Mouse (Mus musculus) ES-Bruce4 (cell line): ENCODE measurements around the gene Kiss1. TPM values are rescaled to one million over a fixed set of nuclear protein-coding genes. Genes with fewer than 3 reads are reported as not detected.

ENCODE experiments used
- H3K27ac ChIP-seq: 2 replicates; pipeline ENCODE4 v1.5.1; 2012; ENCODE audit warnings: low read length, inconsistent platforms; ENCODE audit not compliant: insufficient read depth
- H3K27me3 ChIP-seq: 2 replicates; pipeline ENCODE4 v1.6.1; 2012; ENCODE audit warnings: mild to moderate bottlenecking, low read length, inconsistent platforms; ENCODE audit not compliant: control insufficient read depth, poor library complexity, insufficient read depth, severe bottlenecking
- H3K36me3 ChIP-seq: 2 replicates; pipeline ENCODE4 v1.6.1; 2012; ENCODE audit warnings: inconsistent platforms, mild to moderate bottlenecking, low read length, moderate library complexity; ENCODE audit not compliant: control insufficient read depth, poor library complexity, insufficient read depth, severe bottlenecking
- H3K4me1 ChIP-seq: one replicate; pipeline ENCODE4 v1.8.1; 2011; ENCODE audit warnings: low read length; ENCODE audit not compliant: control insufficient read depth, insufficient read depth
- H3K4me3 ChIP-seq: 2 replicates; pipeline ENCODE4 v1.5.1; 2011; ENCODE audit warnings: low read depth, mild to moderate bottlenecking, low read length
- H3K9ac ChIP-seq: 2 replicates; pipeline ENCODE4 v1.6.1; 2012; ENCODE audit warnings: low read depth, mild to moderate bottlenecking, inconsistent platforms; ENCODE audit not compliant: poor library complexity, severe bottlenecking
- H3K9me3 ChIP-seq: replicated peaks from 2 replicates; pipeline ENCODE4 v1.6.1; 2012; ENCODE audit warnings: mild to moderate bottlenecking, low read length, inconsistent platforms; ENCODE audit not compliant: control insufficient read depth, poor library complexity, insufficient read depth, severe bottlenecking
- CTCF ChIP-seq: IDR thresholded peaks from one replicate; pipeline ENCODE4 v1.8.1; 2011; ENCODE audit warnings: low read depth, low read length
- EP300 ChIP-seq: IDR thresholded peaks from 2 replicates; pipeline ENCODE4 v1.6.1; 2011; ENCODE audit warnings: low read depth, low read length; ENCODE audit not compliant: insufficient read depth
- POLR2A ChIP-seq: IDR thresholded peaks from one replicate; pipeline ENCODE4 v1.8.1; 2011; ENCODE audit warnings: low read length; ENCODE audit not compliant: insufficient read depth
- polyA plus RNA-seq: library from polyadenylated mRNA; stranded (reverse); fragments of >200 nt; gene quantifications from 2 replicates; pipeline ENCODE4 v1.2.4, GENCODE M21; 2011; ENCODE audit warnings: low read depth; ENCODE audit not compliant: missing spikeins, insufficient read depth, insufficient read length

The Kiss1 gene
- polyA plus RNA-seq, 1 experiment: not detected

GRCm38 (mm10) chr1:133375696-133376346, 54.1 kb downstream of the Kiss1 start:
- Histone ChIP-seq H3K36me3 (no peaks in the 10 kb centered on the region), H3K27me3 (no peaks in the 10 kb centered on the region), H3K4me1 (peaks cover 8% of the 10 kb centered on the region), H3K27ac (no peak overlapping the region), H3K9ac (no peak overlapping the region), H3K9me3 (no peaks in the 10 kb centered on the region), H3K4me3 (no peak overlapping the region)
- TF ChIP-seq EP300 (no peak), POLR2A (no peak), CTCF (no peak)

GRCm38 (mm10) chr1:133377547-133377946, 55.9 kb downstream of the Kiss1 start:
- H3K9me3 ChIP-seq: no peaks in the 10 kb centered on the region
- H3K4me3 ChIP-seq: no peak overlapping the region
- H3K36me3 ChIP-seq: no peaks in the 10 kb centered on the region
- H3K9ac ChIP-seq: no peak overlapping the region
- no peaks in the 10 kb centered on the region for H3K27me3 ChIP-seq
- peaks cover 8% of the 10 kb centered on the region for H3K4me1 ChIP-seq
- TF ChIP-seq POLR2A (no peak), EP300 (no peak), CTCF (no peak)
- H3K27ac ChIP-seq: no peak overlapping the region

Other genes starting within 250 kb of the Kiss1 start
- gene Ppp1r15b, start 190.7 kb upstream of the Kiss1 start, polyA plus RNA-seq: 59.9 and 68.9 TPM in 2 replicates
- 1.3 and 1.9 TPM in 2 replicates for gene Plekha6, start 157.7 kb upstream of the Kiss1 start, polyA plus RNA-seq
- not detected in 2 replicates for gene Golt1a, start 12.1 kb upstream of the Kiss1 start, polyA plus RNA-seq
- gene Ren1, start 28.6 kb downstream of the Kiss1 start, polyA plus RNA-seq: not detected in 2 replicates
- gene Etnk2, start 41.7 kb downstream of the Kiss1 start, polyA plus RNA-seq: 3.3 and 3.4 TPM in 2 replicates
- gene Sox13, start 102.5 kb downstream of the Kiss1 start, polyA plus RNA-seq: 22.8 and 25.0 TPM in 2 replicates